Mouse (Mus musculus) olfactory bulb, adult 2 months (tissue): Measurements from ENCODE around the gene Plekhb2. TPM values are rescaled to one million over a fixed set of nuclear protein-coding genes. Genes with fewer than 3 reads are reported as not detected.

Experiments used
- H3K27ac ChIP-seq: fragments of 200-500 bp; 2 replicates; pipeline ENCODE4 v1.5.1; 2012; ENCODE audit warnings: low read depth, low read length; ENCODE audit not compliant: insufficient read depth
- H3K4me1 ChIP-seq: fragments of 200-500 bp; 2 replicates; pipeline ENCODE4 v1.6.1; 2012; ENCODE audit warnings: low read length; ENCODE audit not compliant: control insufficient read depth, insufficient read depth
- H3K4me3 ChIP-seq: fragments of 200-500 bp; 2 replicates; pipeline ENCODE4 v1.5.1; 2012; ENCODE audit warnings: mild to moderate bottlenecking, low read depth, low read length, moderate library complexity; ENCODE audit not compliant: insufficient read depth
- CTCF ChIP-seq: fragments of 200-500 bp; IDR thresholded peaks from 2 replicates; pipeline ENCODE4 v1.5.1; 2012; ENCODE audit warnings: low read depth, mild to moderate bottlenecking, low read length, moderate library complexity; ENCODE audit not compliant: insufficient read depth
- POLR2A ChIP-seq: fragments of 200-500 bp; IDR thresholded peaks from 2 replicates; pipeline ENCODE4 v1.6.1; 2012; ENCODE audit warnings: mild to moderate bottlenecking, low read depth, low read length, moderate library complexity; ENCODE audit not compliant: insufficient read depth
- WGBS: fragments of 180-500 bp; shearing (Covaris S2); methylation state at CpG from one replicate; pipeline ENCODE4 v1.1.7; 2018; 5-methylcytosine and 5-hydroxymethylcytosine counted together
- polyA plus RNA-seq: library from polyadenylated mRNA; stranded (reverse); fragments of >200 nt; gene quantifications from 2 replicates; pipeline ENCODE4 v1.2.4, GENCODE M21; 2012; ENCODE audit warnings: low replicate concordance; ENCODE audit not compliant: missing spikeins, insufficient read depth, insufficient read length

Gene Plekhb2
- polyA plus RNA-seq, 1 experiment, result not detected

- no peak overlapping the region for H3K4me3 ChIP-seq
- peaks cover 10% of the 10 kb centered on the region for H3K4me1 ChIP-seq
- TF ChIP-seq POLR2A, result no peak
- no peak for TF ChIP-seq CTCF
- H3K27ac ChIP-seq, result no peak overlapping the region
- WGBS, result 81% methylated on average over 13 of the region's 13 CpGs
Measured at GRCm38 (mm10) chr1:34812407-34813247, 37.1 kb upstream of the Plekhb2 start.

- WGBS, result 84% methylated on average over 6 of the region's 6 CpGs
- Histone ChIP-seq H3K4me1 (peaks cover 12% of the 10 kb centered on the region), H3K27ac (no peak overlapping the region), H3K4me3 (no peak overlapping the region)
- TF ChIP-seq POLR2A (no peak), CTCF (no peak)
Measured at GRCm38 (mm10) chr1:34815843-34816242, 33.9 kb upstream of the Plekhb2 start.

GRCm38 (mm10) chr1:34819225-34819910 lies 30.4 kb upstream of the Plekhb2 start:
- Histone ChIP-seq H3K4me3 (no peak overlapping the region), H3K27ac (no peak overlapping the region)
- TF ChIP-seq CTCF (no peak), POLR2A (no peak)

GRCm38 (mm10) chr1:34821411-34821810 lies 28.4 kb upstream of the Plekhb2 start:
- TF ChIP-seq CTCF (no peak), POLR2A (no peak)

More at GRCm38 (mm10) chr1:34819225-34819910, 30.4 kb upstream of the Plekhb2 start:
- WGBS, result 91% methylated on average over 6 of the region's 6 CpGs
- peaks cover 10% of the 10 kb centered on the region for H3K4me1 ChIP-seq

GRCm38 (mm10) chr1:34822003-34822402 lies 27.8 kb upstream of the Plekhb2 start:
- Histone ChIP-seq H3K4me1 (peaks cover 15% of the 10 kb centered on the region), H3K27ac (no peak overlapping the region), H3K4me3 (no peak overlapping the region)
- WGBS, result 84% methylated on average over 7 of the region's 7 CpGs
- TF ChIP-seq CTCF (no peak), POLR2A (no peak)

More at GRCm38 (mm10) chr1:34821411-34821810, 28.4 kb upstream of the Plekhb2 start:
- no peak overlapping the region for H3K4me3 ChIP-seq
- 80% methylated on average over 2 of the region's 2 CpGs for WGBS
- no peak overlapping the region for H3K27ac ChIP-seq
- peaks cover 15% of the 10 kb centered on the region for H3K4me1 ChIP-seq

GRCm38 (mm10) chr1:34822746-34823145 lies 27.0 kb upstream of the Plekhb2 start:
- Histone ChIP-seq H3K27ac (no peak overlapping the region), H3K4me1 (peaks cover 17% of the 10 kb centered on the region), H3K4me3 (no peak overlapping the region)
- WGBS, result 82% methylated on average over 7 of the region's 7 CpGs
- TF ChIP-seq CTCF (no peak), POLR2A (no peak)

GRCm38 (mm10) chr1:34823353-34823752 lies 26.4 kb upstream of the Plekhb2 start:
- peaks cover 20% of the 10 kb centered on the region for H3K4me1 ChIP-seq
- 81% methylated on average over 6 of the region's 6 CpGs for WGBS
- TF ChIP-seq POLR2A, result no peak
- TF ChIP-seq CTCF, result no peak
- H3K4me3 ChIP-seq, result no peak overlapping the region
- H3K27ac ChIP-seq, result no peak overlapping the region

- peaks cover 20% of the 10 kb centered on the region for H3K4me1 ChIP-seq
- TF ChIP-seq POLR2A (no peak), CTCF (no peak)
- WGBS, result 62% methylated on average over 8 of the region's 8 CpGs
Measured at GRCm38 (mm10) chr1:34824208-34824607, 25.6 kb upstream of the Plekhb2 start.

GRCm38 (mm10) chr1:34825909-34826308 lies 23.9 kb upstream of the Plekhb2 start:
- TF ChIP-seq POLR2A (no peak), CTCF (no peak)
- no peak overlapping the region for H3K4me3 ChIP-seq

More at GRCm38 (mm10) chr1:34824208-34824607, 25.6 kb upstream of the Plekhb2 start:
- H3K27ac ChIP-seq, result no peak overlapping the region
- H3K4me3 ChIP-seq, result no peak overlapping the region

More at GRCm38 (mm10) chr1:34825909-34826308, 23.9 kb upstream of the Plekhb2 start:
- peaks cover 24% of the 10 kb centered on the region for H3K4me1 ChIP-seq
- WGBS, result 81% methylated on average over 9 of the region's 9 CpGs
- H3K27ac ChIP-seq, result no peak overlapping the region
